Mouse (Mus musculus): ENCODE measurements around the gene Ttpal. TPM values are rescaled to one million over a fixed set of nuclear protein-coding genes. Genes with fewer than 3 reads are reported as not detected.
A peak's percentile ranks its signal among the peaks of the same experiment; 100 is the strongest.

The Ttpal gene
- polyA plus RNA-seq, 1 experiment from 2014 or later: 31.4 TPM

GRCm38 (mm10) chr2:163564646-163565045, 37.5 kb upstream of the Ttpal start:
- Histone ChIP-seq H3K36me3 (ENCODE audit: control insufficient read depth, insufficient read depth, low read length) (no peaks in the 10 kb centered on the region), H3K9me3 (replicated peaks; ENCODE audit: control insufficient read depth, low read length) (no peaks in the 10 kb centered on the region), H3K9ac (ENCODE audit: low read length) (no peak overlapping the region), H3K4me2 (ENCODE audit: low read depth, low read length) (no peak overlapping the region), H3K27me3 (ENCODE audit: control insufficient read depth, insufficient read depth, low read length) (no peaks in the 10 kb centered on the region), H3K27ac (ENCODE audit: low read length) (no peak overlapping the region), H3K4me1 (ENCODE audit: control insufficient read depth, insufficient read depth, low read length) (no peaks in the 10 kb centered on the region), H3K4me3 (replicated peaks; ENCODE audit: low read length) (no peak overlapping the region)
- no peak for ATAC-seq (ENCODE audit: insufficient read depth, low FRiP score)
- 22% methylated on average over 8 of the region's 8 CpGs for WGBS

- Histone ChIP-seq H3K27me3 (ENCODE audit: control insufficient read depth, insufficient read depth, low read length) (no peaks in the 10 kb centered on the region), H3K27ac (ENCODE audit: low read length) (no peak overlapping the region), H3K4me3 (replicated peaks; ENCODE audit: low read length) (no peak overlapping the region), H3K9ac (ENCODE audit: low read length) (no peak overlapping the region), H3K4me2 (ENCODE audit: low read depth, low read length) (no peak overlapping the region), H3K4me1 (ENCODE audit: control insufficient read depth, insufficient read depth, low read length) (no peaks in the 10 kb centered on the region), H3K9me3 (replicated peaks; ENCODE audit: control insufficient read depth, low read length) (no peaks in the 10 kb centered on the region), H3K36me3 (ENCODE audit: control insufficient read depth, insufficient read depth, low read length) (no peaks in the 10 kb centered on the region)
- 77% methylated on average over 3 of the region's 3 CpGs for WGBS
- no peak for ATAC-seq (ENCODE audit: insufficient read depth, low FRiP score)
Measured at GRCm38 (mm10) chr2:163574321-163574720, 27.8 kb upstream of the Ttpal start.

DNA sequence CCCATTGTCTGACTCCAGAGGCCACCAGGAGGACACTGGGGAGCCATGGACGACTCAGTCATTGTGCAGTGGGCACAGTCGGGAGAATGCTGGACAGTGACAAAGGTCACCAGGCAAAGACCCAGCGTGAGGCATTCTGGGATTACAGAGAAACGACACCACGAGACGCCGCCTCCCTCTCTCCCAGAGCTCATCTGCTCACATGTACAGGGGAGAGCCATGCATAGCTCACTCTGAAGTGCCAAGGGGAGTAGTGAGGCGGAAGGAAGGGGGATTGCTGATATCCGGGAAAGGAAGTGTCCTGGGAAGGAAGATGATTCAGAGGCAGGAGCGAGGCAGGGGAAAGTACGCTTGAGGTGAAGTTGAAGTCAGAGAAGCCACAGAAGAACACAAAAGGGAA, 26.9 kb upstream of the Ttpal start:
- no peak for ATAC-seq (ENCODE audit: insufficient read depth, low FRiP score)
- Histone ChIP-seq H3K27me3 (ENCODE audit: control insufficient read depth, insufficient read depth, low read length) (no peaks in the 10 kb centered on the region), H3K9ac (ENCODE audit: low read length) (no peak overlapping the region), H3K36me3 (ENCODE audit: control insufficient read depth, insufficient read depth, low read length) (no peaks in the 10 kb centered on the region), H3K27ac (ENCODE audit: low read length) (no peak overlapping the region), H3K4me2 (ENCODE audit: low read depth, low read length) (peak overlapping the region; percentile 30), H3K4me3 (replicated peaks; ENCODE audit: low read length) (no peak overlapping the region), H3K4me1 (ENCODE audit: control insufficient read depth, insufficient read depth, low read length) (no peaks in the 10 kb centered on the region), H3K9me3 (replicated peaks; ENCODE audit: control insufficient read depth, low read length) (no peaks in the 10 kb centered on the region)
- WGBS: 39% methylated on average over 11 of the region's 11 CpGs

DNA sequence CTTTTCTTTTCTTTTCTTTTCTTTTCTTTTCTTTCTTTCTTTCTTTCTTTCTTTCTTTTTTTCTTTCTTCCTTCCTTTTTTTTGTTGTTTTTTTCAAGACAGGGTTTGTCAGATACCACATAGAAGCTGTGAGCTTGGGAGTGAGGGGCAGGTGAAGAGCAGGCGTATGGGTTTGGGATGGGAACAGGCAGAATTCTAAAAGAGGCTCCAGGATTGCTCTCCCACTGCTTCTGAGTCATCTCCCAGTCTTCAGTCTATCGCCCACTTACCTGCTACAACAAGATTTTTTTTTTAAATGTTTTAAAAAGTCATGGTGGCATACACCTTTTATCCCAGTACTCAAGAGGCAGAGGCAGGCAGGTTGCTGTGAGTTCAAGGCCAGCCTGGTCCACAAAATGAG, 24.1 kb upstream of the Ttpal start:
- no peaks in the 10 kb centered on the region for H3K9me3 ChIP-seq (replicated peaks; ENCODE audit: control insufficient read depth, low read length)
- no peak overlapping the region for H3K4me3 ChIP-seq (replicated peaks; ENCODE audit: low read length)
- H3K36me3 ChIP-seq (ENCODE audit: control insufficient read depth, insufficient read depth, low read length): no peaks in the 10 kb centered on the region
- ATAC-seq (ENCODE audit: insufficient read depth, low FRiP score): no peak
- no peaks in the 10 kb centered on the region for H3K4me1 ChIP-seq (ENCODE audit: control insufficient read depth, insufficient read depth, low read length)
- WGBS: 84% methylated on average over 2 of the region's 2 CpGs
- no peak overlapping the region for H3K4me2 ChIP-seq (ENCODE audit: low read depth, low read length)
- no peak overlapping the region for H3K9ac ChIP-seq (ENCODE audit: low read length)
- no peak overlapping the region for H3K27ac ChIP-seq (ENCODE audit: low read length)
- H3K27me3 ChIP-seq (ENCODE audit: control insufficient read depth, insufficient read depth, low read length): no peaks in the 10 kb centered on the region

- no peak overlapping the region for H3K4me2 ChIP-seq (ENCODE audit: low read depth, low read length)
- no peaks in the 10 kb centered on the region for H3K36me3 ChIP-seq (ENCODE audit: control insufficient read depth, insufficient read depth, low read length)
- H3K27me3 ChIP-seq (ENCODE audit: control insufficient read depth, insufficient read depth, low read length): no peaks in the 10 kb centered on the region
- no peak overlapping the region for H3K27ac ChIP-seq (ENCODE audit: low read length)
- peak; percentile 74; the same call in 1 of the 2 replicates for ATAC-seq (ENCODE audit: insufficient read depth, low FRiP score)
- no peaks in the 10 kb centered on the region; the same call in 1 of the 2 replicates for H3K4me1 ChIP-seq (ENCODE audit: control insufficient read depth, insufficient read depth, low read length)
- no peaks in the 10 kb centered on the region for H3K9me3 ChIP-seq (replicated peaks; ENCODE audit: control insufficient read depth, low read length)
- H3K4me3 ChIP-seq (replicated peaks; ENCODE audit: low read length): no peak overlapping the region
- no peak overlapping the region for H3K9ac ChIP-seq (ENCODE audit: low read length)
- WGBS: 74% methylated on average over 13 of the region's 13 CpGs
Measured at GRCm38 (mm10) chr2:163580069-163580945, 21.8 kb upstream of the Ttpal start.

DNA sequence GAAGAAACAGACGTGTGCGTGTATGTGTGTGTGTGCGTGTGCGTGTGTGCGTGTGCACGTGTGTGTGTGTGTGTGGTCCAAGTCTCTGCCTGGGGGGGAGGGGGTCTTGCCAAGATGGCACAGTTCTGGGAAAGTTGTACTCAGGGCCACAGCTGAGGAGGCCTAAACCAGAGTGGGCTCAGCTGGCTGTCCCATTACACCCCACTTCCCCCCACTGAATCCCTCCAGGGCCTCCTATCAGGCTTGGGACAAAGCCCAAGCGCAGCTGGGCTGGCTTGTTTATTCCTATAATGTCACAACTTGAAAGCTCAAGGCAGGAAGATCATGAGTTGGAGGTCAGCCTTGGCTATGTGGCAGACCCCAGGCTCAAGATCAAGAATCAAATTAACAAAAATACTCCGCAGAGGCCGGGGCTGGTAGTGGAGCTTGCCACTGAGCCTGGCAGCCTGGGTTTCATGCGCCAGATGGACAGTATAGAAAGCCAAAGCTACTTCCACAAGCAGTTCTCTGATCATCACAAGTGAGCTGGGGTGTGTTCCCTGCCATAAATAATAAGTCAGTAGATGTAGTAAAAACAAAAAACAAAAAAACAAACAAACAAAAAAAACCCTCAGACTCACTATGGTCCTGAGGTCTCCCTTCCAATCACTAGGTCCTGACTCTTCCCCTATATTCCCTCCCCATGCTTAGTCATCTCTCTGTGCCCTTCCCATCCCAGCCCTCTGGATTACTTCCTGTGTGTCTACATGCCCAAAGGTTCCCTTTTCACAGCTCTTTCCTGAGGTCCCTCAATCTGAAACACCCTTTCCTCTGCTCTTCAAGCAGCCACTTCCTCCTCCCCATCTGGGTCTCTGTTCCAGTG, 18.7 kb upstream of the Ttpal start:
- no peaks in the 10 kb centered on the region for H3K36me3 ChIP-seq (ENCODE audit: control insufficient read depth, insufficient read depth, low read length)
- H3K27ac ChIP-seq (ENCODE audit: low read length): no peak overlapping the region
- H3K4me2 ChIP-seq (ENCODE audit: low read depth, low read length): no peak overlapping the region
- H3K27me3 ChIP-seq (ENCODE audit: control insufficient read depth, insufficient read depth, low read length): no peaks in the 10 kb centered on the region
- WGBS: 85% methylated on average over 10 of the region's 10 CpGs
- H3K9ac ChIP-seq (ENCODE audit: low read length): no peak overlapping the region
- no peak overlapping the region for H3K4me3 ChIP-seq (replicated peaks; ENCODE audit: low read length)
- H3K9me3 ChIP-seq (replicated peaks; ENCODE audit: control insufficient read depth, low read length): no peaks in the 10 kb centered on the region
- no peaks in the 10 kb centered on the region; the same call in 1 of the 2 replicates for H3K4me1 ChIP-seq (ENCODE audit: control insufficient read depth, insufficient read depth, low read length)
- ATAC-seq (ENCODE audit: insufficient read depth, low FRiP score): no peak

DNA sequence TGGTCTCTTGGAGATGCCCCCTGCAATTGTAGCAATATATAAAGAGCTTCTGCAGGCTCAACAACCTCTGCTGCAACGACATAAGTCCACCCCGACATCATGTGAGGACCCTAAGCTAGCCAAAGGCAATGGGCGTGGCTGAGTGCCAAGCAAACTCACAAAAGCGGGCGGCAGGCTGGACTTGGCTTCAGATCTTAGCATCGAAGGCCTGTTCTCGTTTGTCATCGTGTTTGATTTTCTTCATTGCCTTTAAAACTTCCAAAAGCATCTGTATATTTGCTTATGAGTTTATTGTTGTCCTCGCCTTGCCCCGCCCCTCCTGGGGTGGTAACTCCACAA, 18.1 kb upstream of the Ttpal start:
- H3K36me3 ChIP-seq (ENCODE audit: control insufficient read depth, insufficient read depth, low read length): no peaks in the 10 kb centered on the region

DNA sequence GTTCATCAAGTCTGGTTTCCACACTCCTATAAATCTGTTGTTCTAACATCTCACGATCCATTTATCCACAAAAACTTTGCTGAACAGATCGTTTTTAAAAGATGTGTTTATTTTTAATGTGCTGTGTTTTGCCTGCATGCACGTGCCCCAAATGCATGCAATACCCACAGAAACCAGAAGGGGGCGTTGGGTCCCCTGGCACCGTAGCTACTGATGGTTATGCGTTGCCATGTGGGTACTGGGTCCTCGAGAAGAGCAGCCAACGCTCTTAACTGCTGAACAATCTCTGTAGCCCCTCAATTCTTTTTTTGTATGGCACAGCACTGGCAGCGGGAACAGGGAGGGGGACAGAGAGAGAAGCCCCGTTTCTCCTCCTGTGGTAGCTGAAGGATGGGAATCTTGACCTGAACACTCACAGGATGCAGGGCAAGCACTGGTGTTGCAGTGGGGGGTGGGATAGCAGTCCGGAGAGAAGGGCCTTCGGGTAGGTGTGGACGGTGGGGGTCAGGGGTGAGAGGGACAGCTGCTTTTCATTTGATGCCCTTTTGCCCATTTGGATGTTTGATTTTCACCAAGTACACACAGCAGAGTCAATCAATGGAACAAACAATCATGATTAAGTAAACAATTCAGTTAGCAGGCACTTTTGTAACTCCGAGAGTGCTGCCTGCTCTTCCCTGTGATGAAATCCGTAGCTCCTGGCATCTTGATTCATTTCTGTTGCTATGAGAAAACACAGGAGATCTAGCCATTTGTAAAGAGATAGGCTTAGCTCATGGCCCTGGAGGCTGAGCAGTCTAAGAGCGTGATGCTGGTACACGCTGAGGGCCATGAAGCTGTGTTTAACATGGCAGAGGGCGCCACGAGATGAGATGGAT, 15.5 kb upstream of the Ttpal start:
- H3K4me2 ChIP-seq (ENCODE audit: low read depth, low read length): no peak overlapping the region
- H3K4me3 ChIP-seq (replicated peaks; ENCODE audit: low read length): no peak overlapping the region
- no peaks in the 10 kb centered on the region for H3K9me3 ChIP-seq (replicated peaks; ENCODE audit: control insufficient read depth, low read length)
- no peaks in the 10 kb centered on the region for H3K27me3 ChIP-seq (ENCODE audit: control insufficient read depth, insufficient read depth, low read length)
- no peaks in the 10 kb centered on the region for H3K36me3 ChIP-seq (ENCODE audit: control insufficient read depth, insufficient read depth, low read length)
- no peak overlapping the region for H3K27ac ChIP-seq (ENCODE audit: low read length)
- no peak overlapping the region for H3K9ac ChIP-seq (ENCODE audit: low read length)
- H3K4me1 ChIP-seq (ENCODE audit: control insufficient read depth, insufficient read depth, low read length): no peaks in the 10 kb centered on the region; the same call in 1 of the 2 replicates
- ATAC-seq (ENCODE audit: insufficient read depth, low FRiP score): no peak
- WGBS: 36% methylated on average over 19 of the region's 19 CpGs

More for the DNA sequence above, 18.1 kb upstream of the Ttpal start:
- Histone ChIP-seq H3K4me1 (ENCODE audit: control insufficient read depth, insufficient read depth, low read length) (no peaks in the 10 kb centered on the region; the same call in 1 of the 2 replicates), H3K9me3 (replicated peaks; ENCODE audit: control insufficient read depth, low read length) (no peaks in the 10 kb centered on the region), H3K4me3 (replicated peaks; ENCODE audit: low read length) (no peak overlapping the region), H3K27me3 (ENCODE audit: control insufficient read depth, insufficient read depth, low read length) (no peaks in the 10 kb centered on the region), H3K4me2 (ENCODE audit: low read depth, low read length) (no peak overlapping the region), H3K9ac (ENCODE audit: low read length) (no peak overlapping the region), H3K27ac (ENCODE audit: low read length) (no peak overlapping the region)
- WGBS: 72% methylated on average over 10 of the region's 10 CpGs
- ATAC-seq (ENCODE audit: insufficient read depth, low FRiP score): no peak

Measured in stomach, embryonic 16.5 days (tissue).